In the genomic region with DNA sequence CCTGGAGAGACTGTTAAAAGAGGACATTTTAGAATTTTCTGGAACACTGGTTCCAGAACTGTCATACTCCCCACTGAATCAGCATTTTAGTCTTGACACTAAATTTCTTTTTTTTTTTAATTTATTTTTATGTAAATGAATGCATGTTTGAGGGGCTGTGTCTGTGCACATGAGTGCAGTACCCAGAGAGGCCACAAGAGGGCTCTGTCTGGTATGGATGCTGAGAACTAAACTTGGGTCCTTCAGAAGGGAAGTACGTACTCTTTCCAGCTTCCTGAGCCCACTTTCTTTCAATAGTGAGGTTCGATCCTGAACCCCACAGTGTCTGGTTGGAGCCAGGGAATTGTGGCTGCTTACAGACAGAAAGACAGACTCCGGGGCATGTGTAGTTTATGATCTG, we compare ENCODE assay signal across 13 mouse cellular contexts. TPM values are rescaled to one million over a fixed set of nuclear protein-coding genes. Genes with fewer than 3 reads are reported as not detected.
A peak's percentile ranks its signal among the peaks of the same experiment; 100 is the strongest.
DNase-seq lines count a peak whose midpoint lies in the region; ATAC-seq and TF ChIP-seq lines count a peak whose summit lies in the region.
"Had no signal": no experiment of that assay in that cellular context is flagged by ENCODE, and none has a peak within 500 bp of the region (broad histone marks: within the 10 kb centered on the region; RNA-seq: fewer than 3 reads in every experiment).

No protein-coding gene starts in this region.

- H3K27ac ChIP-seq in embryonic facial prominence, embryonic 11.5 days (replicated peaks; ENCODE audit: low read depth, low read length): no peak overlapping the region
- H3K27ac ChIP-seq in embryonic facial prominence, embryonic 10.5 days (replicated peaks): no peak overlapping the region
- no peak overlapping the region for H3K27ac ChIP-seq in liver, postnatal 0 days (ENCODE audit: low read depth)
- H3K27ac ChIP-seq: embryonic facial prominence, embryonic 12.5 days; macrophage; neural tube, embryonic 13.5 days had no signal

- no peaks in the 10 kb centered on the region for H3K27me3 ChIP-seq in embryonic facial prominence, embryonic 11.5 days (ENCODE audit: control insufficient read depth, insufficient read depth, low read length)
- no peaks in the 10 kb centered on the region for H3K27me3 ChIP-seq in embryonic facial prominence, embryonic 10.5 days (replicated peaks; ENCODE audit: low read depth, poor library complexity, severe bottlenecking)
- H3K27me3 ChIP-seq in liver, postnatal 0 days (ENCODE audit: insufficient read depth, low read length): no peaks in the 10 kb centered on the region
- H3K27me3 ChIP-seq: embryonic facial prominence, embryonic 12.5 days; neural tube, embryonic 13.5 days had no signal

- H3K4me3 ChIP-seq in embryonic facial prominence, embryonic 11.5 days (ENCODE audit: low read depth, low read length): no peak overlapping the region
- no peak overlapping the region for H3K4me3 ChIP-seq in embryonic facial prominence, embryonic 10.5 days
- no peak overlapping the region for H3K4me3 ChIP-seq in liver, postnatal 0 days (ENCODE audit: low read depth, low read length)
- H3K4me3 ChIP-seq: embryonic facial prominence, embryonic 12.5 days; neural tube, embryonic 13.5 days had no signal

- peak; percentile 40 for DNase-seq in embryonic facial prominence, embryonic 11.5 days (ENCODE audit: low spot score)
- DNase-seq in embryonic facial prominence, embryonic 10.5 days (ENCODE audit: low spot score): no peak
- DNase-seq in liver, postnatal 0 days: no peak
- DNase-seq in liver (no peak), ZHBTc4 (ENCODE audit: low read depth, low spot score) (peak; percentile 54)
- DNase-seq in testis, postnatal 14 days (ENCODE audit: low spot score): peak; percentile 39
- DNase-seq in T-cell, adult 2 months (ENCODE audit: low spot score): no peak
- no peak for DNase-seq in adrenal gland, postnatal 36 days

- peak; percentile 66 for TF ChIP-seq CTCF in liver, postnatal 0 days (IDR thresholded peaks at IDR 0.05; ENCODE audit: low read depth)

- no peak overlapping the region for H3K4me2 ChIP-seq in embryonic facial prominence, embryonic 11.5 days (ENCODE audit: low read depth, low read length)
- H3K4me2 ChIP-seq in liver, postnatal 0 days (ENCODE audit: low read depth, low read length): no peak overlapping the region
- H3K4me2 ChIP-seq: embryonic facial prominence, embryonic 12.5 days; neural tube, embryonic 13.5 days had no signal

- TF ChIP-seq EP300 in liver, postnatal 0 days (IDR thresholded peaks at IDR 0.05; ENCODE audit: low read depth): no peak

- H3K9ac ChIP-seq in embryonic facial prominence, embryonic 11.5 days (replicated peaks; ENCODE audit: low read length): no peak overlapping the region
- H3K9ac ChIP-seq in liver, postnatal 0 days (replicated peaks): no peak overlapping the region
- H3K9ac ChIP-seq: embryonic facial prominence, embryonic 12.5 days; neural tube, embryonic 13.5 days had no signal

- no peaks in the 10 kb centered on the region for H3K4me1 ChIP-seq in embryonic facial prominence, embryonic 11.5 days (ENCODE audit: control insufficient read depth, insufficient read depth, low read length)
- peaks cover 19% of the 10 kb centered on the region for H3K4me1 ChIP-seq in embryonic facial prominence, embryonic 10.5 days
- H3K4me1 ChIP-seq in liver, postnatal 0 days (ENCODE audit: insufficient read depth): no peaks in the 10 kb centered on the region; the same call in 1 of the 2 replicates

- H3K36me3 ChIP-seq in embryonic facial prominence, embryonic 11.5 days (replicated peaks; ENCODE audit: control insufficient read depth, insufficient read depth, low read depth, low read length): no peaks in the 10 kb centered on the region
- H3K36me3 ChIP-seq in embryonic facial prominence, embryonic 10.5 days (replicated peaks): no peaks in the 10 kb centered on the region
- no peaks in the 10 kb centered on the region for H3K36me3 ChIP-seq in liver, postnatal 0 days (replicated peaks; ENCODE audit: insufficient read depth, low read length)
- H3K36me3 ChIP-seq: embryonic facial prominence, embryonic 12.5 days; neural tube, embryonic 13.5 days had no signal

- ATAC-seq in embryonic facial prominence, embryonic 11.5 days (replicated peaks; ENCODE audit: insufficient number of reproducible peaks, low FRiP score, low TSS enrichment, low read depth): no peak
- no peak for ATAC-seq in liver, postnatal 0 days

- WGBS in embryonic facial prominence, embryonic 11.5 days: 95% methylated on average over 3 of the region's 3 CpGs
- WGBS in embryonic facial prominence, embryonic 10.5 days: 90% methylated on average over 3 of the region's 3 CpGs
- 85% methylated on average over 3 of the region's 3 CpGs for WGBS in liver, postnatal 0 days (ENCODE audit: insufficient replicate concordance)

- no peaks in the 10 kb centered on the region for H3K9me3 ChIP-seq in embryonic facial prominence, embryonic 11.5 days (replicated peaks; ENCODE audit: control insufficient read depth, low read length)
- 0 out of 2 replicates have a peak, but pooled peaks cover 3% of the 10 kb centered on the region for H3K9me3 ChIP-seq in embryonic facial prominence, embryonic 10.5 days
- H3K9me3 ChIP-seq in liver, postnatal 0 days (ENCODE audit: low read length): no peaks in the 10 kb centered on the region
- H3K9me3 ChIP-seq: embryonic facial prominence, embryonic 12.5 days; neural tube, embryonic 13.5 days had no signal

RNA-seq across cellular contexts. Expression of a gene that starts 12.6 kb away (rescaled TPM):
- not detected in 2 replicates for polyA plus RNA-seq in embryonic facial prominence, embryonic 11.5 days (2014; fragmentation: Nextera tagmentation; extraction: Ambion mirVana)
- not detected in 2 replicates for polyA plus RNA-seq in embryonic facial prominence, embryonic 10.5 days (2016; fragmentation: Nextera tagmentation; extraction: Ambion mirVana)
- not detected in 2 replicates for polyA plus RNA-seq in liver, postnatal 0 days (2015; fragmentation: Nextera tagmentation; extraction: Ambion mirVana)
- total RNA-seq in adrenal gland, postnatal 36 days (2021): not detected
- total RNA-seq: heart, postnatal 25 days; layer of hippocampus, adult 18-20 months had no signal
- polyA plus RNA-seq: embryonic facial prominence, embryonic 12.5 days; macrophage; neural tube, embryonic 13.5 days had no signal

Comparison
In these comparisons a context has a peak if more than half of its experiments do, and no peak if none do; other contexts are left out.
1. DNase-seq: peak in embryonic facial prominence, embryonic 11.5 days (single experiment), ZHBTc4 (single experiment) and testis, postnatal 14 days (single experiment); none in embryonic facial prominence, embryonic 10.5 days (single experiment), liver, postnatal 0 days (single experiment), liver (single experiment), T-cell, adult 2 months (single experiment) and adrenal gland, postnatal 36 days (0 of 2).